Mouse (Mus musculus): ENCODE results near the gene Tbl2. TPM values are rescaled to one million over a fixed set of nuclear protein-coding genes. Genes with fewer than 3 reads are reported as not detected.
A peak's percentile ranks its signal among the peaks of the same experiment; 100 is the strongest.

The Tbl2 gene
- polyA plus RNA-seq, 1 experiment = 7.2 TPM

GRCm38 (mm10) chr5:135148715-135149052 is 773 bp upstream of the Tbl2 start:
- no peak for DNase-seq (ENCODE audit: low spot score)

- no peak for DNase-seq (ENCODE audit: low spot score)
Observed at GRCm38 (mm10) chr5:135149820-135150178, 342 bp downstream of the Tbl2 start.

DNA sequence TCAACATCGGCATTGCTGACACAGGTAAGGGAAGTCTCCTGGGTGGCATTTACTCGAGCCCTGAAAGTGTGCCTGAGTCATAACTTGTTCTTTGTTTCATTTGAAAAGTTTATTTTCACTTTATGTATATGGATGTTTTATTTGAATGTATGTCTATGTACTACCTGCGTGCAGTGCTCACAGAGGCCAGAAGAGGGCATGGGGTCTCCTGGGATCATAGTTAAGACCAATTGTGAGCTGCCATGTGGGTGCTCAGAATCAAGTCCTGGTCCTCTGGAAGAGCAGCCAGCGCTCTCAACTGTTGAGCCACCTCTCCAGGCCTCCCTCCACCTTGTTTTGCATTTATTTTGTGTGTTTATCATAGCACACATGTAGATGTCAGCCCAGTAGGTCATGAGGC is 7.0 kb downstream of the Tbl2 start:
- no peak for DNase-seq (ENCODE audit: low spot score)

- no peak for DNase-seq (ENCODE audit: low spot score)
Observed at GRCm38 (mm10) chr5:135161221-135161620, 11.8 kb downstream of the Tbl2 start.

DNA sequence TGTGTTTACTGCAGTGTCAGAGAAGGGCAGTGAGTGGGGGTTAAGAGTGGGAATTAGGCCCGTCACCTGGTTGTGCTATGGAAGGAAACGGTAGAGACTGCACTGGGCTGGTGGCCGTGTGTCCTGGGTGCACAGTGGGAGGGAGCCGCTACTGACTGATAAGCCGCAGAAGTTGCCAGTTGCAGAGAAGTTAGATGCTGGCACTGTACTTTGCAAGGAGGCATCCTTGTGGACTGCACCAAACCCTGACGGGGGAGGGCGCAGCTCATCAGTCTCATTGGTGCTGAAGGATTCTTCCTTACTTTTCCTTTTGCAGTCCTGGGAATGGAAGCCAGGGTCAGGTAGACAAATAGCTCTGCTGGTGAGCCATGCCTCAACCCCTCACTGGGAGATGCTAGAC is 12.2 kb downstream of the Tbl2 start:
- DNase-seq (ENCODE audit: low spot score) = no peak

- no peak for DNase-seq (ENCODE audit: low spot score)
Observed at GRCm38 (mm10) chr5:135162361-135162760, 12.9 kb downstream of the Tbl2 start.

DNA sequence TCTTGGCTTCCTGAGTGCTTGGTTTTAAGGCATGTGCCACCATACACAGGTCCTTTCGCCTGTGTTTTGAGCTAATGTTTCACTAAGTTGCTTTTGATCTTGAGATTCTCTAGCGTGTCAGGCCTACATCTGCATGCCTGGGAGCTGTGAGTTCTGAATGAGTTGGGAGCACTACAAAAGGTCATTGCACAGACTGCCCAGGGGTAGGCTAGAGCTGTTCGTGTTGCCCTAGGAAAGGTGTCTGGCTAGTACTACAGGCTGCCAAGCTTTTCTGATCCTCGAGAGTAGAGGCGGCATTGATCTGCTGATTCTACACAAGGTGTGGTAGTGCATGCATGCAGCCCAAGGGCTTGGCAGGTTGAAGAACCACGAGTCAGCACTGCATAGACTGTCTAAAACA is 13.4 kb downstream of the Tbl2 start:
- no peak for DNase-seq (ENCODE audit: low spot score)

DNA sequence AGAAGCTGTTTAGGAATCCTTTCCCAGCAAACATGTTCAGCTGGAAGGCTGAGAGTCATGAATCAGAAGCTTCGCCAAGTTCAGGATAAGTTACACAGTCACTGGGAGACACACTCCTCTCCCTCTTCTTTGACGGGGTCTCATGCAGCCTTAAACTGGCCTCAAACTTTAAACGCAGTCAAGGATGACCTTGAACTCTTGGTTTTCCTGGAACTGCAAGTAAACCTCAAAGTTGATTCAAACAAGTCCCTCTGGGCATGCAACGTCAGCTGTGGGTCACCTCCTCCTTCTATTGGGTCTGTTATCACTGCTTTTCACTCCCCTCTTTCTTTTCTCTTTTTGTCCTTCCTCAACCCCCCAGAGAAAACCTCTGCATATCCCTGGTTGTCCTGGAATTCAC is 17.5 kb downstream of the Tbl2 start:
- DNase-seq (ENCODE audit: low spot score) = no peak

DNA sequence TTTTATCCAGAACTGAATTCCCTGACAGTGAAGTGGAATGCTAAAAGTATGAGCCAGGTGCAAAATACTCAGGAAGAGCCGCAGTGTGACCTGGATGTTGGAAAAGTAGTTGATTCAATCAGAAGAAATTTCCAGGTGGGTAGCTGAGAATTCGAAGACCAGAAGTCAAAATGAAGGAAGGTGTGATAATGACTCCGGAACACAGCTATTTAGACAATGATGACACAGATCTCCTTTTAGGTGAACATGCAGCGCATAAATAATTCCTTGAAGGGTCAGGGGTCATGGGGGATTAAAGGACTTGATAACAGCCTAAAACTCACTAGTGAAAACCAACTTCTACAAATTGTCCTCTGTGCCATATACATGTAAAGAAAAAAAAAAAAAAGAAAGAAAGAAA is 18.0 kb downstream of the Tbl2 start:
- DNase-seq (ENCODE audit: low spot score) = no peak

GRCm38 (mm10) chr5:135168063-135169062 is 18.9 kb downstream of the Tbl2 start, which contains the start of gene Bcl7b:
Bcl7b (plus strand) TSS chr5:135168283.
- peak; percentile 84 for DNase-seq (ENCODE audit: low spot score)

GRCm38 (mm10) chr5:135169479-135169878 is 20.0 kb downstream of the Tbl2 start:
- no peak for DNase-seq (ENCODE audit: low spot score)

- no peak for DNase-seq (ENCODE audit: low spot score)
Observed at GRCm38 (mm10) chr5:135171688-135172220, 22.3 kb downstream of the Tbl2 start.

DNA sequence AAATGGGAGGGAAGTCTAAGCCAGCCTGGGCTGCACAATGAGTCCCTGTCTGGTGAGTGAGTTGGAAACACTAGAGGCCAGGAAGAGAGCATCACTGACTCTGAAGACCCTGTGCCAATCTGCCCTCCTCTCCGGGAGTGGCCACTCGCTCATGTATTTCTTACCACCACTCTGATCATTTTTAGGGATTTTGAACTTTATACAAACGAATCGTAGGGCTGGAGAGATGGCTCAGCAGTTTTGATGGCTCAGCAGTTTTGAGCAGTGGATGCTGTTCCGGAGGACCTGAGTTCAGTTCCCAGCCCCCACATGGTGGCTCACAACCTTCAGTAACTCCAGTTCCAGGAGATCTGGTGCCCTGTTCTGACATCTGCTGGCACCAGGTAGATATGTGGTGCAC is 23.5 kb downstream of the Tbl2 start:
- no peak for DNase-seq (ENCODE audit: low spot score)

- no peak for DNase-seq (ENCODE audit: low spot score)
Observed at GRCm38 (mm10) chr5:135175086-135175485, 25.6 kb downstream of the Tbl2 start.

DNA sequence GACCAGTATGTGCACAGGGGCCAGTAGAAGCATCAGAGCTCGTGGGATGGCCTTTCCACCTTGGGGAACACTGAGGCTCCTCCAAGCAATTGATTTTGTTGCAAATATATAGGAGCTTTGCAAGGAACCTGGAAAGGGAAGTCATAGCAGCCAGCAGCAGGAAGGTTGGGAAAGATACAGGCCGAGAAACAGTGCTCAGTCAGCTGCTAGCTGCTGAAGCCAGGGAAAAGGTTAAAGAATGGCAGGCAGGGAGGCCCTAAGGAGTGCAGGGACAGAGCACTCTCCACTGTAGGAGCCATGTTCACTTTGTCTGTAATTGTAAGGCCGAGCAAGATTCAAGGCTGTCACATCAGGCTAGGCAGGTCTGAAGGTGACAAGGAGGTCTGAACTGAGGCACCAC is 29.1 kb downstream of the Tbl2 start:
- no peak for DNase-seq (ENCODE audit: low spot score)

DNA sequence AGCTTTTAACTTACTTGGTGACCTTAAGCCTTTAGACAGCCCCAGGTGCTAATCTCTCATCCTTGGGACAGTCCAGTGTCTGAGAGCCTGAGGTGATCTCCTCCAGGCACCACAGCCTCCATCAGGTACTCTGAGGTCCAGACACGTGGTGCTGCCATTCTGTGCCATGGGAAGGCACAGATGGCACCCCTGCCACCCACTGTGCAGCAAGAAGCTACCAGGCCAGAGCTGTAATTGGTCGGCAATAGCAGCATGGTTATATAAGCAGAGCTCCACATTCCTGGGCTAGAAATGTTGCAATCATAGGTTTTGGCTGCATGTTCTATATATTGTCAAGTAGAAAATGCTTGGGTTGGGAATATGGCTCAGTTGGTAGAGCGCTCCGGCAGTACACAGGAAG is 29.5 kb downstream of the Tbl2 start:
- DNase-seq (ENCODE audit: low spot score) = no peak

- no peak for DNase-seq (ENCODE audit: low spot score)
Observed at GRCm38 (mm10) chr5:135179616-135180015, 30.2 kb downstream of the Tbl2 start.

DNA sequence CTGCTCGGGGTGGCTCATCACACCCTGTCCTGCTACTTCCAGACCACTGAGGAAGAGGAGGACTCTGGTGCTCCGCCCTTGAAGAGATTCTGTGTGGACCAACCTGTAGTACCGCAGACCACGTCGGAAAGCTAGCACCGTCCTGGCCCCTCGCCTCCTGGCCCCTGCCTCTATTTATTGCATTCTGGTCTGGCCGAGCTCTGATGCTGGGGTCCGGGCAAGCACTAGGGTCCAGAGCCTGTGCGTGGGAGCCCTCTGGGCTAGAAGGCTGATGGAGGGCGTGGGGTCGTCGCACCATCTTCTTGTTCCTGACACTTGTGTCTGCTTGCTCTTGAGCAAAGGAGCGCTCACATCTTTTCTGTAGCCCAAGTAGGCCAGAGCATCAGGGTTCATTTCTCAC is 31.3 kb downstream of the Tbl2 start:
- DNase-seq (ENCODE audit: low spot score) = no peak

DNA sequence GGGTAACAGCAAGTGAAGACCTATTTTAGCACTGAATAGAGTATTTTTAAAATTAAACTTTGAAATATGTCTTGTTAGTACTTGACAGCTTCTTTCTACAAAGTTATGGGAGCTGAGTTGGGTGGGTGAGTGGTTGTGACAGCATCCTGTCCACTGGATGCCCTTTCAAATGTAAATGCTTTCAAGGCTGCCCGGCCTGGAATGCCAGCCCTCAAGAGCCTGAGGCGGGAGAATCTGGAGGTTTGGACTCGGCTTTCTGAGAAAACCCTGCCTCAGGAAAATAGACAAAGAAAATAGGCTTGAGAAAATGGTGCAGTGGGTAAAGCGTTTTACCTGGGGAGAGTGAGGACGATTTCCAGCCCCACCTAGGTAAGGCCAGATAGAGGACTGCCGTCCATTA is 32.3 kb downstream of the Tbl2 start:
- DNase-seq (ENCODE audit: low spot score) = no peak

- DNase-seq (ENCODE audit: low spot score) = no peak
Observed at GRCm38 (mm10) chr5:135183131-135183861, 33.8 kb downstream of the Tbl2 start.

DNA sequence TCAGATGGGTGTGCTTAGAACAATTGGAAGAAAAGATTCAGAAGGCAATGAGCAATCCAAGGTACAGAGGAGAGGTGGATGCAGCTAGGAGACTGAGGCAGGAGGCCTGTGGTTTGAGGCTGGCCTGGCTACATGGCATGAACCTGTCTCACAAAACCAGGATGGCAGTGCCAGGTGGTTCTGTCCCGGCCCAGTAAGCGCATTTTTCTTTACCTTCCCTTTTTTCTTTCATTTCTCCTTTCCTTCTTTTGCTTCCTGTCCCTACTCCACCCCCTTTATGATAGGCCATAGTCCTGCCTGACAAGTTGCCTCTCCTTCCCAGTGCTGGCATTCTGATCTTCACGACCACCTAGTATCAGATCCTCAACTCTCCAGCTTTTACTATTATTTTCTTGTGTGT is 35.6 kb downstream of the Tbl2 start:
- no peak for DNase-seq (ENCODE audit: low spot score)

GRCm38 (mm10) chr5:135185596-135185995 is 36.1 kb downstream of the Tbl2 start:
- DNase-seq (ENCODE audit: low spot score) = no peak

GRCm38 (mm10) chr5:135186231-135186620 is 36.8 kb downstream of the Tbl2 start:
- DNase-seq (ENCODE audit: low spot score) = no peak
